Mouse (Mus musculus) gastrocnemius, postnatal 14 days (tissue): ENCODE measurements around the gene 4930444G20Rik. TPM values are rescaled to one million over a fixed set of nuclear protein-coding genes. Genes with fewer than 3 reads are reported as not detected.
"Not testable (repeated sequence)": the region's sequence is repeated elsewhere in the genome, so short reads cannot be mapped to it uniquely, and the experiment has no call there.

Source experiments
- DNase-seq: peaks from one replicate; pipeline ENCODE4 v3.0.0; 2021; ENCODE audit warnings: mixed read lengths
- intact Hi-C: fragments of 180-260 bp; cut with DNase I; formaldehyde crosslinking; loops from one replicate; pipeline ENCODE4 v1.15.1; 2025; ENCODE audit warnings: low total_unique reads
- long read RNA-seq, 2 experiments: library from polyadenylated mRNA; stranded (forward); transcript quantifications; one replicate each; pipeline ENCODE4 v2.0.0; 2021
- total RNA-seq, 2 experiments: library from RNA; stranded (reverse); gene quantifications; 2 replicates each; pipeline ENCODE4 v1.2.3; 2021

The 4930444G20Rik gene
- not detected for total RNA-seq
- long read RNA-seq, experiment 1 = 0 reads
- long read RNA-seq, experiment 2 = 0 reads

DNA sequence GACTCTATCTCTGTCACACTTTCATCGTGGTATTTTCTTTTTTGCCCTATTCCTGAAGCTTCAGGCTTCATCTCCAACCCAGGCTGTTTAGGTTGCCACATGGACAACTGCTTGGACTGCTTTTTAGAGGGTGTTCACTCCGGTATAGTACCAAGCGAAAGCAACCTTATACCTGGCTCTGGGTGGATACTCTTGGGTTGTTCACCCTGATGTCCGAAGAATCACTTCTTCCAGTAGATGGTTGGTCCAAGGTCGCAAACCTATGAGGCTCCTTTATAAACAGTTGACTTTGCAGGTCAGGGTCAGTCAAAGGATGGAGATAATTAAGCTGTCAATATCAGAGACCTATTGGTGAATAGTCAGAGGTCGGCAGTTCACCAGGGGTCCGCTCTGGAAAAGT, at the start of gene 4930444G20Rik:
Gene 4930444G20Rik (minus strand): TSS at position 101 of the 400 bp plus-strand sequence.
- DNase-seq, intact Hi-C loops: not testable (repeated sequence)

DNA sequence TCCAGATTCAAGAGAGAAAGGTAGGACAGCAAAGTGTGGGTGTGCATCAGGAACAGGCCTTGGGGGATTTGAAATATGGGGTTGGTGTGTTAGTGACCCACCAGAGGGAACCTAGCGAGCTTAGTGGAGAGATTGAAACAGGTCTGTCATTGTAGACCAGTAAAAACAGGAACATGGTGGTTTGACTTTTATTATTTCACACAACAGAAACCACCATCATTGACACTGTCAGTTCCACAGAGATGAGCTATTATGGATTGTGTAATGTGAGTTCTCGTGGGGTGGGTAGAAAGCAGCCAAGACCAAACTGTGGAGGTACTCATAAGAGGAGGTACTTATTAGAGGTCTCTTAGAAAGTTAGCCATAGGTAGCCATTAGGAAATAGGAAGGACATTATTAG, 6.7 kb upstream of the 4930444G20Rik start:
- no peak for DNase-seq
- intact Hi-C loops = no loop called here

DNA sequence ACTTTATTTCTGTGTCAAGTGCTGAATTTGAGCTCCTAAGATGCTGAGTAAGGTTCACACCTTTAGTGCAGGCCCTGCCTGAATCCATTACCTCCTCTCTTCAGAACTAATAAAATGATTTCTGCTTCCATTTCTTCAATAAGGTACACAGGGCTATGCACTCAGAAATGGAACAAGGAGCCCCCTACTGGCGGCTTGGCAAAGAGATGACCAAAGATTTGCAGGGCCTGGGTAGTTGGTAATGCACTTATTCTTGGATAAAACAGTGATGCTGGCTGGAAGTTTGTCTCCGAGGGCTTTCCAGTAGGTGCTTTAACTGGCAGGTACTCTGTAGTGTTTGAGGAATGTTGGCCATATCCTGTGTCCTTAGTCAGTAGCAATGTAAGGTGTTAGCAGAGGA, 4.9 kb upstream of the 4930444G20Rik start:
- no peak for DNase-seq
- intact Hi-C loops = no loop called here

DNA sequence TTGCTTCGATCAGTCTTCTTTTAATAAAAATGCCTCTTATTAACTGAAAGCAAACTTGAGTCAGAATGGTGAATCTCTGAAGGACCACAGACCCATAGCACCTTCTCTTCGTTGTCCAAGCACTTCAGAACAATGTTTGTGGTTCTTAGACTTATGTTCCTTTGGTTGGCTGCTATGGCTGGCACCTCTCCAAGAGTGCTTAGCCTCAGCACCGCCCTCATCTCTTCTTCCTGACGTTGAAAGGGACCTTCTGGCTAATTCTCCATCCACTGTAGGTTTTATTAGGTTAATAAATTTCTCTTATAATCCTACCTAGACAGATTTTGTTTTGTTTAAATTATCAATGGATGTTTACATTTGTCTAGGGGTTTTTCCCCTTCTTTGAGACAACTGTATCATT, 2.7 kb upstream of the 4930444G20Rik start:
- DNase-seq = no peak
- intact Hi-C loops = no loop called here

GRCm38 (mm10) chr10:22070168-22070567, 2.3 kb upstream of the 4930444G20Rik start:
- intact Hi-C loops = no loop called here
- DNase-seq = no peak

GRCm38 (mm10) chr10:22059415-22059814, 8.5 kb downstream of the 4930444G20Rik start:
- no peak for DNase-seq
- intact Hi-C loops = no loop called here

- DNase-seq = no peak
- intact Hi-C loops = no loop called here
Measured at GRCm38 (mm10) chr10:22059026-22059325, 8.9 kb downstream of the 4930444G20Rik start.

DNA sequence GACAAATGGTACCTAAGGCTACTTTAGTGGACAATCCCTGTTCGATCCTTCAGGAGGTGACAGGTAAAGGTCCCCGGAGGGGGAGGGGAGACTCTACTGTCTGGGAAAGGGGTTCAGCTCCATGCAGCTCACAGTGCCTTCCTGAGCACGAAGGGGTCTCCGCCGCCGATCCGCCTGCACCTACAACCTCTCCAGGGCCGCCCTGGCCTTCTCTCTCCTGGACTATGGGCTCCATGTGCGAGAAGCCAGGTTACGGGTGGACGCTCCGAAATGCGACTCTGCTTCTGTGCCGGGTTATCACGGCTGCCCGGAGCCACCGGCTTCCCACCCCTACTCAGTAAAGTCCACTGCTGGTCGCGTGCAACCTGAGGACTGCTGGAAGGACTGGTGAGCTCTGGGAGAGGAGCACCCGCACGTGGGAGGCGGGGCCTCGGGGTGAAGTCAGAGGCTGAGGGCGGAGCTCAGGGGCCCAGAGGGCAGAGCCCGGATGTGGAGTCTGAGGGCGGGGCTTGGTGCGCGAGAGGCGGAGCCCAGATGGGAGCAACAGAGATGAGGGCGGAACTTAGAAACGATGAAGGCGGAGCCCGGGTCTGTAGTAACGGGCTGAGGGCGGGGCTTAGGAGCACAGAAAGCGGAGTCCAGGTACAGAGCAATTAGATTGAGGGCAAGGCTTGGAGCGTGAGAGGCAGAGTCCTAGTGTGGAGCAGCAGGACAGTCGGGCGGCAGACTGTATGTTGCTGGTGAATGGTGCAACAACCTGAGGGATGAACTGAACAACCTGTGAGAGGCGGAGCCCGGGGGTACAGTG, 9.5 kb downstream of the 4930444G20Rik start:
- DNase-seq = peak; percentile 83
- intact Hi-C loops = no loop called here

DNA sequence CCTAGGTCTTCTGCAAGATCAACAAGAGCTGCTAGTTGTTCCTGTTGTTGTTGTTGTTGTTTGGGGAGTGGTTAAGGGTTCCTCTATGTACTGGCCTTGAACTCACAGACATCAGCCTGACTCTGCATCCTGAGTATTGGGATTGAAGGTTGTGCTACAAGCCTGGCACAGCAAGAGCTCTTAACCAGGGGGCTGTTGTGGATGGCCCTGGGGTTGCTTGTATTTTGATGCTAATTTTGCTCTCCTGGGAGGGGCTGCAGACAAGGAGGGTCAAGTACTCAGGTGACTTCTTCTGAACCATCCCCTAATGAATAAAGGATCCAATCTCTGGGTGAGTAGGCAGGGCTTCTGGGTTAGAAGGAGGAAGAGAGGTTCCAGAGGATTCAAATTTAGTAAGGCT, 12.6 kb downstream of the 4930444G20Rik start:
- no peak for DNase-seq
- intact Hi-C loops = no loop called here

DNA sequence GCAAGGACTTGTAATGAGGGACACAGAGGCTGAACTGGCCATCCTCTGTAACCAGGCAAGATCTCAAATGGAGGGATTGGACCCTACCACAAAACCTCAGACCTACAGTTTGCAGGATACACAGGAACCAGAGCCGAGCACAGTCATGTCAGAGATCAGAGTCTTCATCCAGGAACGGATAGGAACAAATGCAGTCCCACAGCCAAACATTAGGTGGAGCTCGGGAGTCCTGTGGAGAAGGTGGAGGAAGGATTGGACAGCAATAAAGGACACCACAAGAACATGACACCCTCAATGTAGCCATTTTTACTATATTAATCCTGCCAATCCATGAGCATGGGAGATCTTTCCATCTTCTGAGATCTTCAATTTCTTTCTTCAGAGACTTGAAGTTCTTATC, 31.6 kb downstream of the 4930444G20Rik start:
- intact Hi-C loops = loop anchor here (5.0 kb wide), 1 partner anchor 126 kb away; no protein-coding TSS in a partner anchor
- peak; percentile 19 for DNase-seq

DNA sequence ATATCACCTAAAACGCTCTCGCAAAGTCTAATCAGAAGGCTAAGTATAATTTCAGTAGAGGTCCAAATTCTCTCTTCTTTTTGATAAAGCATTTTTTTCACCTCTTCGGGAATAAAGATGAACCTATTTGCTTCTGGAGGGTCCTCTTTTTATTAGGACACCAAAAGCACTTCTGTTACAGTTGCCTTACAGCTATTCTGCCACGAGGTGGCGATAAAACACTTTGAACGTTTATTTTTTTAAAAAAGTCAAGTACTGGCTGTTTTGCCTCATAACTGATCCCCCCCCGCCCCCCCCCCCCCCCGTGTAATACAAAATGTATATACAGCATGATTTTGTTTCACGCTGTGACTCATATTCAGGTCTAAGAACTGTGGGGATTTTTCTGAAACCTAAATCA, 33.6 kb downstream of the 4930444G20Rik start:
- DNase-seq = no peak
- intact Hi-C loops = loop anchor here (5.0 kb wide), 1 partner anchor 543 kb away; no protein-coding TSS in a partner anchor

DNA sequence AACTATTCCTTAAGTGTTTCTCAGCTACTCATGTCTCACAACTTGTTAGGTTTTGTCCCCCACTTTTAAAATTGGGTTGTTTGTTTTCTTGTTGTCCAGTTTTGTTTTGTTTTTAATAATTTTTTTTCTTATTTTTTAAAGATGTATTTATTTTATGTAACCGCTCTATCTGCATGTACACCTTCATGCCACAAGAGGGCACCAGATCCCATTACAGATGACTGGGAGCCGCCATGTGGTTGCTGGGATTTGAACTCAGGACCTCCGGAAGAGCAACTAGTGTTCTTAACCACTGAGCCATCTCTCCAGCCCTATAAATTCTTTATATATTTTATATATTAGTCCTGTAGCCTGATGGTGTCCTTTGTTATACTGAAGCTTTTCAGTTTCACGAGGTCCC, 49.3 kb downstream of the 4930444G20Rik start:
- intact Hi-C loops = no loop called here
- no peak for DNase-seq

GRCm38 (mm10) chr10:22017469-22018159, 50.3 kb downstream of the 4930444G20Rik start:
- DNase-seq = no peak
- intact Hi-C loops = no loop called here

Other genes starting within 250 kb of the 4930444G20Rik start
- 100 to 1,000 TPM; 137 to 328 TPM for gene Sgk1, start 185.9 kb downstream of the 4930444G20Rik start, total RNA-seq
- 1 to 10 TPM; 1.8 to 2.3 TPM for gene E030030I06Rik, start 81.2 kb upstream of the 4930444G20Rik start, total RNA-seq
- gene Raet1e, start 90.5 kb upstream of the 4930444G20Rik start, total RNA-seq = under 1 TPM; 0.29 to 0.47 TPM
- not detected for gene H60b, start 90.5 kb upstream of the 4930444G20Rik start, total RNA-seq